Mouse (Mus musculus) cerebellum, adult 18-20 months (tissue): ENCODE results near the gene Tubb2a.
A peak's percentile ranks its signal among the peaks of the same experiment; 100 is the strongest.
"Not testable (repeated sequence)": the region's sequence is repeated elsewhere in the genome, so short reads cannot be mapped to it uniquely, and the experiment has no call there.

Source experiments
- DNase-seq, 2 experiments: peaks; one replicate each; pipeline ENCODE4 v3.0.0; 2021

Tubb2a gene

DNA sequence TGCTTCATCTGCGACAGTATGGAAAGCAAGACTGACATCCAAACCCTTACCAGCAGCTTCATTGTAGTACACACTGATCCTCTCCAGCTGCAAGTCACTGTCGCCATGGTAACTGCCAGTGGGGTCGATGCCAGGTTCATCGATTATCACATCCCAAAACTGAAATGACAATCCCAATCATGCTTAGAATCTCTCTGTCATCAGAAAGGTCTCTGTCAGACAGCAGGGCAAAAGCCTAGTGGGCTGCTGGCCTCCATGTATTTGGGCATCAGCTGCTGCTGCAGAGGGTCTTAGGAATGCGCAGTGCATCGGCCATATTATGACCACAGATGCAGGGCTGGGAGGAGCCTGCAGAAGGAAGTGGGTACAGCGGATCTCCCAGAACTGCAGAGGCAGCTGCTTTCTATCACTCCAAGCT is 11.1 kb upstream of the Tubb2a start:
- DNase-seq = no peak

DNA sequence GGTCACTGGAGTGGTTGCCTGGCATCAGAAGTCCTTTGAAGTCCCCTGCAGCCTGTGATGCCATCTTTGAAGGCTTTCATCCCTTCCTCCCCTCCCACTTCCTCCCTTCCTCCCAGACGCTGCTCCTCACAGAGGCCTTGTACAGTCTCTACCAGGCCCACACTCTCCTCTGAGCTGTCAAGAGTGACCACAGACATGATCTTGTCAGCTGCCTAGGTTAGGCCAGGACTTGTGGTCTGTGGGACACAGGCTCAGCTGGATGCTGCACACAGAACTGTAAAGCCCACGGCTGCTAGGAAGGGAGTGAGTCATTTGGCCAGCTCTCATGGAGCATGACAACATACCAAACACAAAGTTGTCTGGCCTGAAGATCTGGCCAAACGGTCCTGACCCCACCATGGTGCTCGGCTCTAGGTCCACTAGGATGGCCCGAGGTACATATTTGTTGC is 10.4 kb upstream of the Tubb2a start:
- not testable (repeated sequence) for DNase-seq

DNA sequence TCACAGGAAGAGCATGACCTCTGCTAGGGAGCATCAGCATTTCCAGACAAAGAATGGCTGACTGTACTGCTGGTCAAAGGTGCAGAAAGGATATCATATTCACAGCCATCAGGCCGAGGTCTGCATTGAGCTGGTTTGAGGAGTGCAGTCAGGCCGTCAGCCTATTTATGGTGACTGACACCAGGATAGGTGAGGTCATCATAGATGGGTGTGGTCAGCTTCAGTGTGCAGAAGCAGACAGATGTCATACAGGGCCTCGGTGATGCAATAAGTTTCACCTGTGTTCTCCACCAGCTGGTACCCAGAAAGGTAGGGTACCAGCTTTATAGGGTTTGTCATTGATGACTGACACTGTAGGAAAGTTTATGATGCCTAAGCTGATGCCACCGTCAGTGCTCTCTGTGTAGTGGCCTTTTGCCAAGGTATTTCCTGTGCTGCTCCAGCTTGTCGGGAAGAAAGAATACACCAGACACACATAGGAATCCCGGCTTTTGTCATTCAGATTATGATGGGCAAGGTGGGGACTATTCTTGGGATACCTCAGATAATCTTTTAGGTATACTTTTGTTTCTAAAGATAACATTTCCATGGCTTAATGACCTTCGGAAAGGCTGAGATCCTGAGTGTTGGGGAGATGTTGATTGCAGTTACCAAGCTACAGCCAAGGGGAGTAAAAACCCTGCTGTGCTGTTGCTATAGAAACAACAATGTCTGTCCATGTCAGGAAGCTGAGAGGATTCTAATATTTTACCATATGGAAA is 9.4 kb upstream of the Tubb2a start:
- DNase-seq = peak in 1 of 2 experiments; percentile 13

DNA sequence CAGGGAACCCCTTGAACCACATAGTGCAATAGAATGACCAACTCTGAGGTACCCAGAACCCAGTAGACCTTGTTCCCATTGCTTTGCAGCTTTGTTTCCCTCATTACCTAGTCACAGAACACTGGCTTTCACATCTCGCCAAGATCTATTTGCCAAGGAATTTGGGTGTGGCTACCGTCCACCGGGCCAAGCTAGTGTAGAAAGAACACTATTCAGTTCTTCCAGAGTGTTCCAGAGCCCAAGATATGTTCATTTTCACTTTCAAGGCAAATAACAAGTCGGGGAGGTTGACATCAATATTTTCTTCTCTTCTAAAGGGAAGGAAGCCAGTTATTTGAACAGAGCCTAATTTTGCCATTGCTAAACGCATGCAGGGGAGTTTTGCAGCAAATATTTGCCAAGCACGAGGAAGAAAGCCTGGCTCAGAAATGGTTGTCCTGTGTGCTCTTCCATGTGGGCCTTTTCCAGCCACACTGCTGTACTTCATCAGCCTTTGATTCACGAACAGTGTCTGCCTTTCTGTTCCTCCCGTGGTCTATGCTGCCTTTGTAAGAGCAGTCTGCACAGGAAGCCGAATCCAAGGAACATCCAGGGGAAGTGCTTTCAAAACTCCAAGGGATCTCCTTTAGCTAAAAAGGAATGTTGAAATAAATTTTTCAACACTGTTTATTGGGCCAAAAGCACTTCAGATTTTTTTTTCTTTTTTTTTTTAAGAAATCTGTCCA is 6.4 kb upstream of the Tubb2a start:
- DNase-seq = no peak

DNA sequence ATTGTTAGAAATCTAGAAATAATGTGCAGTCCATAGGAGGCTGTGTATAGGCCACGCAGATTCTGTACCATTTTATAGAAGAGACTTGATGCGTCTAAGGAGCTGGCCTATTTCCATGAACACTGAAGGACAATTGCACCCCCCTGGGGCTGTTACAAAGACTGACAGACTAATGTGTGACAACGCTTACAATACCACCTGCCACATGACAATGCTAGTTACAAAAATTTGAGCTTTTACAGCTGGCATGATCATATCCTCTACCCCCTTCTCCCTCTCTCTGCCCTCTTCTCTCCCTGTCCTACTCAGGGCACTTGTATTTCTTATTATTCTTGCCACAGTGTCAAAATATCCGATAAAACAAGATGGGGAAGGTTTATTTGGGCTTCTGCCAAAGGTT is 4.1 kb upstream of the Tubb2a start:
- DNase-seq = no peak

DNA sequence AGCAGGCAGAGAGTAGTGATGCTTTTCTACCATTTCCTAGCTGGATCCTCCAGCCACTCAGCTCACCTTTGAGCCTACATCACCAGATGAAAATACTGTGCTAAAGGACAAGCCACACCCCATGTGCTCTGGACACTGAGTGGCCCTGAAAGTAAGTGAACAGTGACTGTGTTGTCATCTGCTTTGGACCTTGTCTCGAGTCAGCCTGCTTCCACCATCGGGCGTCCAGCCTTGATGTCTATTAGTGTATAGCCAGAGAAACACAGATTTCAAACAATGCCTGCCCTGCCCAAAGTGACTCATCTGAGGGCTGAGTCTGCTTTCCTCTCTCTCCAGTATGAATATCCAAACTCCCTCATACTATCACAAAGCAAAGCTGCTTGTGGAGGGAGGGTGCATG is 2.0 kb upstream of the Tubb2a start:
- no peak for DNase-seq

DNA sequence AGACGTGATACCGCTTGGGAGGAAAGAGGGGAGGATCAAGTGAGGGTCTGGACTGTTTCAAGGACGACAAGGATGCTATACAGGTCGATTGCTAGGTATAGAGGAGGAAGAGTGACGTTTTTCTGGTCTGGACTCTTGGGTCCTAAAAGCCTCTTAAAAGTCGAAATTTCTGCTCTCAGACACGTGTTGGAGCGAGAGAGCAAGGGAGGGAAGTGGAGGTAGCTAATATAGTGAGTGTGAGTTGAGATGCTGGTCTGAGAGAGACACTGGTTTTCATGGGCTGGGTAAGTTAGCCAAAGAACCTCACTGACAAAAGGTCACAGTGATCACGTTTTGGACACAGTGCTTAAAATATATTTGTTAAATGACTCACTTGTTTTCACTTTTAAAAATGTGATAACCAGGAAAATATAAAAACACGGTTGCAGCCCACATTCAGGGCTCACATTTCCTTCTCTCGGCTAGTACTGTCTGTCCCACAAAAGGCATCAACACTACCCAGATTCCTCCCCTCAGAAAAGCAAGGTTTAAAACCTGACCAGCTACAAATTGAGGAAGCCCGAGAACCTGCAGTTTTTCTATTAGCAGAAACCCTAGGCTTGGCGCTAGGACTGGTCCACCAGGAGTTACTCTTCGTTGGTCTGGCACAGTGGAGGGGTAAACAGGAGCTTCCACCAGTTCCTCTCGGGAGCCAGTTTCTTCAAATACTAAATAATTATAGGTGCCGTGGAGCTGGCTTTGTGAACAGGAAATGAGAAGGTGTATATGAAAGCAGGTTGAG is 883 bp upstream of the Tubb2a start:
- DNase-seq = no peak

DNA sequence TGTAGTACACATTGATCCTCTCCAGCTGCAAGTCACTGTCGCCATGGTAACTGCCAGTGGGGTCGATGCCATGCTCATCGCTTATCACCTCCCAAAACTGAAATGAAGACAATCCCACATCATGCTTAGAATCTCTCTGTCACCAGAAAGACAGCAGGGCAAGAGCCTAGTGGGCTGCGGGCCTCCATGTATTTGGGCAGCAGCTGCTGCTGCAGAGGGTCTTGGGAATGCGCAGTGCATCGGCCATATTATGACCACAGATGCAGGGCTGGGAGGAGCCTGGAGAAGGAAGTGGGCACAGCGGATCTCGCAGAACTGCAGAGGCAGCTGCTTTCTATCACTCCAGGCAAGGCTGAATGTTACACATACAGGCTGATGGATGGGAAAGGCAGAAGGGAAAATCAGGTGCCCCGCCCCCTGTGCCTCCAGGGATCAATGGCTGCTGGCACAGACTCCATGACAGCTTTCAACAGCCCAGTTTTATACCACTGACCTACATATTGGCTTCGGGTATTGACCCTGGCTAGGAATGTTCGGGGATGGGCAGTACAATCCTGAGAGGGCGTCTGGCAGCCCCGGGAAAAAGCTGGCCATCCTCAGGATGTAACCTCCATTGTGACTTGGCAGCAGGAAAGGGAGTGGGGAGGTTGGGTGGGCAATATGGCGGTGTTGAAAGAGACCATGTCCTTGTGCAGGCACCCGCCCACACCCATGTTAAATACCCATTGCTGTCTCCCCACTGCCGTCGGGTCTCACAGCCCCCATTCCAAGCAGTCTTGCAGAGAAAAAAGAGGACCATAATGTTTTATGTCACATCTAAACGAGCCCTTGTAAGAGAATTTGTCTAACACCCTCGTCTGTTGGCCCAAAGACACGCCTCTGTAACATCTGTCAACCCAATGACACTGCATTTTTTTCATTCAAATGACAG is 981 bp downstream of the Tubb2a start:
- peak; percentile 44 to 46 for DNase-seq

DNA sequence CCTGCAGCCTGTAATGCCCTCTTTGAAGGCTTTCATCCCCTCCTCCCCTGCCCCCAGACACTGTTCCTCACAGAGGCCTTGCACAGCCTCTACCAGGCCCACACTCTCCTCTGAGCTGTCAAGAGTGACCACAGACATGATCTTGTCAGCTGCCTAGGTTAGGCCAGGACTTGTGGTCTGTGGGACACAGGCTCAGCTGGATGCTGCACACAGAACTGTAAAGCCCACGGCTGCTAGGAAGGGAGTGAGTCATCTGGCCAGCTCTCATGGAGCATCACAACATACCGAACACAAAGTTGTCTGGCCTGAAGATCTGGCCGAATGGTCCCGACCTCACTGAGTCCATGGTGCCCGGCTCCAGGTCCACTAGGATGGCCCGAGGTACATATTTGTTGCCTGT is 1.9 kb downstream of the Tubb2a start:
- DNase-seq = not testable (repeated sequence)

DNA sequence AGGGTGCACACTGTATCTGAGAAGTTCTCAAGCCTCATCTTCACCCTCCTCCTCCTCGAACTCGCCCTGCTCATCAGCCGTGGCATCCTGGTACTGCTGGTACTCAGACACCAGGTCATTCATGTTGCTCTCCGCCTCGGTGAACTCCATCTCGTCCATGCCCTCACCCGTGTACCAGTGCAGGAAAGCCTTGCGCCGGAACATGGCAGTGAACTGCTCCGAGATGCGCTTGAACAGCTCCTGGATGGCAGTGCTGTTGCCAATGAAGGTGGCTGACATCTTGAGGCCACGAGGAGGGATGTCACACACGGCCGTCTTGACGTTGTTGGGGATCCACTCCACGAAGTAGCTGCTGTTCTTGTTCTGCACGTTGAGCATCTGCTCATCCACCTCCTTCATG is 3.4 kb downstream of the Tubb2a start:
- DNase-seq = not testable (repeated sequence)

DNA sequence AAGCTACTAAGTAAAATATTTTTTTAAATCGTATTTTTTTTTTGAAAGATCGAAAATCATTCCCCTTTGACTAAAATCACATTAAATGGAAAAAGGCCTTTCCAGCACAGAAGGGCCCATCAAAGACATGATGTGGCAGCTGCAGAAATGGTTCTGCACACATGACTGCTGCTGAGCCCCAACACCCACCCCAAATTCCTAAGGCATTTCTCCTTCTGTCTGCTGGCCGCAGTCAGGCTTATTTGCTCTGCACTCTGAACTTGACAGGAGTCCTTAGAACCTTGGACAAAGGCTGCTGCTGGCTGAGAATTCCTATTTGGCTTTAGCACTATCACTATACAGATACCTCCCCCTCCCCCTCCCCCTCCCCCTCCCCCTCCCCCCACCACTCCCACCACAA is 5.0 kb downstream of the Tubb2a start:
- DNase-seq = no peak

DNA sequence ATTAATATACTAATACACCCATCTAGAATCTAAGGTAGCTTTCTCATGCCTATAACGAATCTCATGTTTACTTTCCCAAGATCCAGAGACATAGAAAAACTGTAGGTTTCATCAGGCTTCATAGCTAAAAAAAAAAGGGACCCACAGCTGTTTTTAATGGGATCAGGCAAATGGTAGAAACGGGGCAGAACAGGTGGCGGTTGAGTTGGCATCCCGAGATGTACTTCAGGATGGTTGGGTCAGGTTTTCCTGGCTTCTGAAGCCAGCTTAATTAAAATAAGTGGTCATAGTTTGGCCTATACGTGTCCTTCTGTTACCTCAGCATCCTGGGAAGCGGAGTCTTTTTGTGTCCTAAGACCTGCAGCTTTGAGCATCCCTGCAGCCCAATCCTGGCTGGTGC is 6.0 kb downstream of the Tubb2a start:
- no peak for DNase-seq

DNA sequence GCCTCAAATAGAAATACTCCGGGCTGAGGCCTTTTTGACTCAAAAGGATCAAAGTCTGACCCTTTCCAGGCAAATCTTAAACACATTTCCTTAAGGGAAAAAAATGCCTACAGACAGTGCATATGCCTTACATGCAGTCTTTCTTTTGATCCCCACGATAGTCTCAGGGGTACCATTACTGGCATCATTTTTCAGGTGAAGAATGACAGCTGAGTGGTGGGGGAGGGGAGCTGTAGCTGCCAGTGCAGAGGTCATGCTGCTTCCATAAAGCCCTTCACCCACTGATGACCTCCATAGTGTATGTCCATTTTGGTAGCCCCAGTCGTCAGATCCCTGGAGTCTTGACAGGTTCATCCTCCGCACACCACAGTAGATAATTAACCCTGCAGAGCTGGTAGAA is 7.5 kb downstream of the Tubb2a start:
- no peak for DNase-seq

DNA sequence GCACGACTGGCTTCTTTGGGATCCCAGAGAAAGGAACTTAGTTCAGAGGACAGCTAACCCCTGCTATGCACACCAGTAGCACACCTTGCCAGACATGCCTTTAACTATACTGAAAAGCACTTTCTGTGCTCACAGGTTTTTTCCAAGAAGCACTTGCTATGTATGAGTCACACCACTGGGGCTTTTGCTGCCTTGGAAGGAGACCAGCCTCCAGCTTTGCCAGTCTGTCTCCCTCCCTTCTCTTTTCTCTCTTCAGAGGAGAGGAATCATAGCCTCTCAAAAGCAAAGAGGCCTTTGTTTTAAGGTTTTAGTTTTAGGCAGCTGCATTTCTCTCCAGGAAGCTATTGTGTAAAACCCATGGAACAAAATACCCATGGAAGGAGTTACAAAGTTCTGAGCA is 11.5 kb downstream of the Tubb2a start:
- DNase-seq = peak in 1 of 2 experiments; percentile 31

DNA sequence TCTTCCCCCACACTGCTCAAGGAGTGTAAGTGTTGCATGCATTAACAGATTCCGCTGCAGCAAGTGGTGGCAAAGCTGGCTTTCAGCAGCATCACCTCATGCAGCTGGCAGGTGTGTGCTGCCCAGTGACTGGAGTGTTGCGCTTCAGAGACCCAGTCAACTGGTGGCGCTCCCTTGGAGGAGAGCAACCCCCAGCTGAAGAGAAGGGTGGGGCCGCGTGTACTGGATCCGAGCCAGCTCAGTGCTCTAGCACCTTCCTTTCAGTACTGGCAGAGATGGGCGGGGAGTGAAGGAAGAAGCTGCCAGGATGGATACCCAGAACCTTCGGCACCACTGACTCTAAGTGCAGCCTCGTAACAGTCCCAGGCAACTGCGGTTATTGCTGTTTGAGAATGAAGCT is 15.3 kb downstream of the Tubb2a start:
- no peak for DNase-seq

DNA sequence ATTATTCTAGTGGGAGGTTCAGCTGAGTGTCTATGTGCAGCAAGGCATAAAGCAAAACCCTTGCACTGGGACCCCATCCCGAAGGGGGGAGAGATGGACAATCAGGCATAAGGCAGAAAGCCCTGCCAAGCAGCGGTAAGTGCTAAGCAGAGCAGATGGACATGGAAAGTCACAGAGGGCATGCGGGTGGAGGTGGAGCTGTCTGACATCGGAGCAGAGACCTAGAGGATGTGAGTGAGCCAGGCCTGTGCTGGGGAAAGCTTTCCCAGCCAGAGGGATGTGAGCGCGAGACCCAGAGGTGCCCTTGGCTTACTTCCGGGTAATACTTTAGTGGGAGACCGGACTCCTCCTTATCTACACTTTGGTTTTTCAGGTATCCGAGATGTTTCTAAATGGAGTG is 17.7 kb downstream of the Tubb2a start:
- DNase-seq = peak in 1 of 2 experiments; percentile 38

DNA sequence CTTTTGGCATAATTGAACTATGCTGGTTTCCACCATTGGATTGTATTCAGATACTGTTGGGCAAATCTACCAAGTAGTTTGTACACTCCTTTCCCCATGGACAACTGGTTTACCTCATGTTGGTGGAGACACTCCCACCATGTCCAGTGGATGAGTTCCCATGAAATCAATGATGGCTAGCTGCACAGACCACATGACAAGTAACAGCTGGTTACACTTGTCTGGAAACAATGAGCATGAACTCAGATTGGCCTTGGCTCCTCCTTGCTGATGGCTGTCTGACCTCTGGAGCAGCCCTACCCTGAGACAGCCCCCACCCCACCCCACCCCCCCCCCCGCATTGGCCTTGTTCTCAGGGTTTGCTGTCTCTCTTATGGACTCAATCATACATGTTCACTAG is 20.6 kb downstream of the Tubb2a start:
- DNase-seq = no peak

DNA sequence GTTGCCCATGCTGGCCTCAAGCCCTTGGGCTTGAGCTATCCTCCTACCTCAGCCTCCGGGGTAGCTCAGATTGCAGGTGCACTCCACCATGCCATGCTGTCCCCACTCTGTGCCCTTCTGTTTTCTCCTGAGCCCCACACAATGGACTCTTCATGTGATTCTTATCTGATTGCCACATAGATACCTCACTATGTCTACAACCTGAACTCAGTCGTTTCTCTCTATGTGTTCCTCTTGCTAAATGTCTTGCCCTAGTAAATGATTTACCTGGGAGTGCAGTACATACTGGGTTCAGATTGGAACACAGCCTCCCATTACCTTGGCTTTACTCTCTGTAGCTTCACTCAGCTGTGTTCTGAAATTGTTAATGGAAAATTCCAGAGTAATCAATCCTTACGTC is 22.8 kb downstream of the Tubb2a start:
- DNase-seq = no peak

DNA sequence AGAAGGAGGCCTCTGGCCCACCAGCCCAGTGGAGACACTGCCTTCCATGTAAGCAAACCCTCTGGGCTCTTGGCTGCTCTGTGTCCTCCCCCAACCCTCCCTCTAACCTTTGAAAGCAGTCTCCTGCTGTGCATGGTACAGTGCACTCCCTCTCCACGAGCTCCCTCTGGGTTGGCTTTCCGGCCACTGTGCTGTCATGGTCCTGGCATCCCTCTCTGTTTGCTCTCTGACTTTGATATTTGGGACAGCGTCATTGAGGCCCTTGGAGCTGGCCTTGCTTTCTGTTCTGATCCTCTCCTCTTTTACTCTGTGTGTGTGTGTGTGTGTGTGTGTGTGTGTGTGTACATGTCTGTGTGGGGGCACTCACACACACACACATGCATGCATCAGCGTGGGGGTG is 23.4 kb downstream of the Tubb2a start:
- DNase-seq = no peak

DNA sequence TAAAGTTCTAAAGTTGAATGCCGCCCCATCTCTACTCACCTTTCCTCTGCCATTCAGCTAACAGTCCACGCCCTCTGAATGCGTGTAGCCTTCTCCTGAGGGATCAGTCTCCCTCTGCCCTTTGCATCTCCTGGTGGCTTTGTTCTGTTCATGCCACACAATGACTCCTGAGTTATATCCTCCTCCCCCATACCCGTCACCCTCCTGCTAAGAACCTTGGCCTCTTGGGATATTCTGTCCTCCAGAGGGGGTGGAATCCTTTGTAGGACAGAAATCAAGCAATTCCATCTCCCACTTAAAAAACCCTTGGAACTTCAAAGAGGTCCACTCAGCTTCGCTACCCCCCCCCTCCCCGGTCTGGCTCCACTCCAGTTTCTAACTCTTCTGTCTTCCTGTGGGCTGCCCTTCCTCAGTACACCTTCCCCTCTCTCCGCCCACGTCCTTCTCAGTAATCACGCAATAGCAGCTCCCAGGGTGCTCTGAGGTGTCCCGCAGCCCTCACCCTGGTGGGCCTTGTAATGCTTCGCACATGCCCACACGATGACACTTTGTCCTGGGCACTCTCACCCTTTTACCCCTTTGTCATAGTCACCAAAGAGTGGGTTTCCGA is 24.0 kb downstream of the Tubb2a start:
- DNase-seq = no peak

DNA sequence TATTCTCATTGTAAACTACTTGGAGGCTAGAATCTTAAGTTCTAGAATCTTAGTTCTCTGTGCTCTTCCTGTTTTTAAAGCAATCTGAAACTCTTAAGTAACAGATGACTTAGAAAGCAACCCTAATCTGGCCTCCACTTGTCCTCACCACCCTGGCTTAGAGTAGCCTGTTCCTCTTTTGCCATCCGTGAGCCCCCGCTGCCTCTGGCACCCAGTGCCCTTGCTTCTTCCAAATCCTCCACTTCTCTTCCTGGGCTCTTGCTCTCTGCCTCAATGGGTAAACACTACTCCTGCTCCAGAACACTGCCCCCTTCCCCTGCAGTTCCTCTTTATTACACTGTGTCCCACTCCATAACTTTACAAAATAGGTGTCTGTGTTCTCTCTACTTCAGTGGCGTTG is 26.1 kb downstream of the Tubb2a start:
- DNase-seq = no peak

DNA sequence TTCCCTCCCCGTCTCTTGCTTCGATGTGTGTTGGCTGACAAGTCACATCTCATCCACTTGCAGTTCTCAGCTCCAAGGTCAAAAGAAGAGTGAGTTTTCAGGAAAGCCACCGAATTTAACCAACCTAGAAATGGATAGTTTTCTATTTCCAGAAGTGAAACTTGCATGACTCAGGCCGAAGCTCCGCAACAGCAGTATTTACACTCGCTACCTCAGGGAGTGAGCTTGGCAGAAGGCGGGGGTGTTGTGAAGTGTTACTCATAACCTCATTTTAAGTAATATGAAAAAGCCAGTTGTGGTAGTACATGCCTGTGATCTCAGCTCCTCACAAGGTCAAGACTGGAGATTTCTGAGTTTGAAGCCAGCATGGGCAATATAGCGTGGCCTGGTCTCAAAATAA is 27.3 kb downstream of the Tubb2a start:
- no peak for DNase-seq
